Mouse (Mus musculus): Measurements from ENCODE around the gene Cryga.
"Not testable (repeated sequence)": the region's sequence is repeated elsewhere in the genome, so short reads cannot be mapped to it uniquely, and the experiment has no call there.

Cryga gene

DNA sequence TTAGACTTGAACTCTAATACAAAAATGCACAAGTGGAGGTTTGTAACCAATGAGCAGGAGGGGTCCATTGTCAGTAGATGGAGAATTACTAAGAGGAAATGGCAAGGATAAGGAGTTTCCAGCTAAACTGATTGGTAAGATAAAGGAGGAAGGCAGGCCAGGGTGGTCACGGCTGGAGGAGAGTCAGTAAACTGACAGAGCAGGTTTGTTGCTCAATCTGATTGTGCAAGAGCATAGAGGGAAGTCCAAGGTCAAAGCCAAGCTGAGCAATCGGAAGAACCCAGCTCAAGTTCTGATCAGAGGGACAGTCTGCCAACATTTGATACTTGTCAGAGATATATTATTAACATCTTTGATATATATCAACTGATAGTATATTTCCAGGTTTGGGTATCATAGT, 12.8 kb downstream of the Cryga start:
- no peak for DNase-seq

DNA sequence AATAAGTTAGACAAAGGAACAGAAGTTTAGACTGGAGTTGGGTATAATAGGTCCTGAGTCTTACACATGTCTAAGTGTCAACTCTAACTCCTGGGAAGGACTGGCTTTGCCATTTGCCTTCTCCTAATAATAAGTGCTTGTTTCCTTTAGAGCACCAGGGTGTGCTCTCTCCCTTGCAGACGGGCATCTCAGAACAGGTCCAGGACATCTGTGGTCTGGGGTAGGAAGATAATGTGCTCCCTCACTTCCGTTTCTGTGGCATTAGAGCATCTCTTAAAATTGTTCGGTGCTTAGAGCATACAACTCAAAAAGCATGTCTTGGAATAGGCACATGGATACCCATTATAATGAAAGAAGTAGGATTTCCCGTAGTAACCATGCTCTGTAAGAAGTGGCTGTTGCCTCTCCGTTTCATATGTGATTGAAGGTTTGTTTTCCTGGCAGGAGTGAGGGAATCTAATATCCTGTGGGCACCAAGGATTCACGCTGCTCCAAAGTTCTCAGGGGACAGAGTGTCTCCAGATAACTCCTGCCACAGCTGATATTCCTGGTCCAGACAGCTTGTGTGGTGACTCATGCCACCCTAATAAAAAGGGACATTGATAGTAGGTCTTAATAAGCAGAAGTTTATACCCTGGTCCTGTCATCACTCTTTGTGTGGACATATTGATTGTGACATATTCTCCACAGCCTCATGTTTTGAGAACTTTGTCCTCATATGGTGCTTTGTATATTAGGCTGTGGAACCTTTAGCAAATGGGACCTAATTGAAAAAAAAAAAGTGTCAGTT, 14.4 kb downstream of the Cryga start:
- no peak for DNase-seq

GRCm38 (mm10) chr1:65082188-65082587, 21.0 kb downstream of the Cryga start, which contains the start of gene Crygb:
Gene Crygb, minus strand, starts transcription at chr1:65082288.
- no peak for DNase-seq

- DNase-seq, result no peak
These were observed 27.6 kb downstream of the Cryga start for GRCm38 (mm10) chr1:65075607-65076006.

GRCm38 (mm10) chr1:65073589-65073988, 29.6 kb downstream of the Cryga start, which contains the start of gene Crygc:
Gene Crygc, minus strand, starts transcription at chr1:65073689.
- no peak for DNase-seq

DNA sequence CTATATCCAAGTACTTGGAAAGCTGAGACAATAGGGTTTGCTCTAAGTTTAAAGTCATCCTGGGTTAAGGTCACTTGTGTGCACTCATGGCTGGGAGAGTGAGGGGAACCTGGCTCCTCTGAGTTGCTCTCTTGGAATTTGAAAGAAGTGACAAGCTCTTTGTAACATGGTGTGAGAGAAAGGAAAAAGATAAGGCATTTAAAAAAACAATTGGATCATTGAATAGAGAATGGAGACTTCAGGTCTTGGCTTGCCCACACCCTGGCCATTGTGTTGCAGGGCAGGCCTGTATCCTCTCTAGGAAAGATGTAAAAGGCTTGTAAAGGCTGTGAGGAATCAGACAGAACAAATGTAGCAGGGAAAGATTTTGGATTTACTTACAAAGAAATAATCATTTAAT, 35.3 kb downstream of the Cryga start:
- DNase-seq, result no peak

DNA sequence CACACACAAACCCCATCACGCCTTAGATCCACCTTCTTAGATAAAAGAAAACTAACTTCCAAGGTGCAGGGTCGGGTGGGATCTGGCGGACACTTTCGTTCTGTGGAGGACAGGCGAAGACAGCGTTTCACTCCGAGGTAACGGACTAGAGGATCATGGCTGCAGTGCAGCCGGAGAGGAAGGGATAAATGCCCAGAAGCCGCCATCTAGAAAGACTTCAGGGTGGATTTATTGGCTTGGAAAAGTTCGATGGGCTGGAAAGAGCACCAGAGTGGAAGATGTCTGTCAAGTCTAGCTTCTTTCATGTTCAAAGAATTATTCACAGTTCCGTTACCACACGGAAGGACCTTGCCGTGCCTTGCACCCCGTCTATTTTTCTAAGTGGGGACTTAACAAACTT, 39.0 kb downstream of the Cryga start:
- no peak for DNase-seq

DNA sequence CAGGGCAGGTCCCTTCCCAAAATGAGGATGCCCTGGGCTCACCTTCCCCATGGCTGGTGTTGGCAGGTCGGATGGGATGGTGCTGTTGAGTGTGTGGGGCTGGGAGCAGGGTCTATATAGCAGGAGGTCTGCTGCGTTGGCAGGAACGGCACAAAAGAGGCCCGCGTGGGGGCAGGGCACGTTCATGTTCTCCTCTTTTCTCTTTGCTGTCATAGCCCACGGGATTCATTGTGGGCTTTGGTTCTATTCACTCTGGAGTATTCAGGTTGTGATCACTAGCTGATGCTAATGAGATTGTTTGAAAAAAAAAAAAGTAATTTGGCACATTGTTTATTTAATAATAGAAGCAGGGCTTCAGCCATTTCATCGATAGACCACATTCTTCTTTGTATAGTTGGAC, 39.8 kb downstream of the Cryga start, which contains the start of gene Crygd:
Crygd (minus strand) TSS at position 101 of the 400 bp plus-strand sequence.
- no peak for DNase-seq

GRCm38 (mm10) chr1:65052140-65052539, 51.0 kb downstream of the Cryga start:
- DNase-seq, result no peak

DNA sequence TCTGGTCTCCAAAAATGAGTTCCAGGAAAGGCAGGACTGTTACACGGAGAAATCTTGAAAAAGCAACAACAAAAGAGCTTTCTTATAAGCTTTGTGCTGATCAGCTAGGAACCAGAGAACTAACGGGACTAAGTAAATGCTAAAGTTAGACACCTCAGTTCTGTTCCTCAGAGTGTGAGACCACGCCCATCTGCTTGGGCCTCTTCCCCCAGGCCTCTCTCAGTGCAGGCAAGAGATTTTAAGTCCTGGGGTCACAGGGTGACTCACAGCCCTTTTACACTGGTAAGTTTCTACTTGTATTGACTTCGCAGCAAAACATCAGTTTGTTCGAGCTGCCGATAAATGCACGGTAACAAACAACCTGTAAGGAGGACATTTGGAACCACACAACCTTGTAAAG, 51.5 kb downstream of the Cryga start:
- no peak for DNase-seq

GRCm38 (mm10) chr1:65050952-65051351, 52.2 kb downstream of the Cryga start, which contains the start of gene Cryge:
Gene Cryge, minus strand, starts transcription at chr1:65051149.
- DNase-seq, result not testable (repeated sequence)

Measured in kidney, adult 8-10 months (tissue).